Mouse (Mus musculus) ES-Bruce4 (cell line): ENCODE measurements at regions not wholly inside any gene's neighbourhood (a gene's known extent, or its start where the extent isn't known, plus 50 kb on each side); places are given as distances from the start of the nearest gene placed in this dataset.

Source experiments
- H3K27ac ChIP-seq: 2 replicates; pipeline ENCODE4 v1.5.1; 2012; ENCODE audit warnings: low read length, inconsistent platforms; ENCODE audit not compliant: insufficient read depth
- H3K27me3 ChIP-seq: 2 replicates; pipeline ENCODE4 v1.6.1; 2012; ENCODE audit warnings: mild to moderate bottlenecking, low read length, inconsistent platforms; ENCODE audit not compliant: control insufficient read depth, poor library complexity, insufficient read depth, severe bottlenecking
- H3K36me3 ChIP-seq: 2 replicates; pipeline ENCODE4 v1.6.1; 2012; ENCODE audit warnings: inconsistent platforms, mild to moderate bottlenecking, low read length, moderate library complexity; ENCODE audit not compliant: control insufficient read depth, poor library complexity, insufficient read depth, severe bottlenecking
- H3K4me1 ChIP-seq: one replicate; pipeline ENCODE4 v1.8.1; 2011; ENCODE audit warnings: low read length; ENCODE audit not compliant: control insufficient read depth, insufficient read depth
- H3K4me3 ChIP-seq: 2 replicates; pipeline ENCODE4 v1.5.1; 2011; ENCODE audit warnings: low read depth, mild to moderate bottlenecking, low read length
- H3K9ac ChIP-seq: 2 replicates; pipeline ENCODE4 v1.6.1; 2012; ENCODE audit warnings: low read depth, mild to moderate bottlenecking, inconsistent platforms; ENCODE audit not compliant: poor library complexity, severe bottlenecking
- H3K9me3 ChIP-seq: replicated peaks from 2 replicates; pipeline ENCODE4 v1.6.1; 2012; ENCODE audit warnings: mild to moderate bottlenecking, low read length, inconsistent platforms; ENCODE audit not compliant: control insufficient read depth, poor library complexity, insufficient read depth, severe bottlenecking
- CTCF ChIP-seq: IDR thresholded peaks from one replicate; pipeline ENCODE4 v1.8.1; 2011; ENCODE audit warnings: low read depth, low read length
- EP300 ChIP-seq: IDR thresholded peaks from 2 replicates; pipeline ENCODE4 v1.6.1; 2011; ENCODE audit warnings: low read depth, low read length; ENCODE audit not compliant: insufficient read depth
- POLR2A ChIP-seq: IDR thresholded peaks from one replicate; pipeline ENCODE4 v1.8.1; 2011; ENCODE audit warnings: low read length; ENCODE audit not compliant: insufficient read depth

- H3K9me3 ChIP-seq = no peaks in the 10 kb centered on the region
- no peak overlapping the region for H3K4me3 ChIP-seq
- H3K4me1 ChIP-seq = no peaks in the 10 kb centered on the region
- H3K9ac ChIP-seq = no peak overlapping the region
- no peak overlapping the region for H3K27ac ChIP-seq
- H3K36me3 ChIP-seq = no peaks in the 10 kb centered on the region
- TF ChIP-seq POLR2A (no peak), CTCF (no peak), EP300 (no peak)
- H3K27me3 ChIP-seq = no peaks in the 10 kb centered on the region
Measured at GRCm38 (mm10) chr7:117269263-117269897, 111.4 kb upstream of the Xylt1 start.

DNA sequence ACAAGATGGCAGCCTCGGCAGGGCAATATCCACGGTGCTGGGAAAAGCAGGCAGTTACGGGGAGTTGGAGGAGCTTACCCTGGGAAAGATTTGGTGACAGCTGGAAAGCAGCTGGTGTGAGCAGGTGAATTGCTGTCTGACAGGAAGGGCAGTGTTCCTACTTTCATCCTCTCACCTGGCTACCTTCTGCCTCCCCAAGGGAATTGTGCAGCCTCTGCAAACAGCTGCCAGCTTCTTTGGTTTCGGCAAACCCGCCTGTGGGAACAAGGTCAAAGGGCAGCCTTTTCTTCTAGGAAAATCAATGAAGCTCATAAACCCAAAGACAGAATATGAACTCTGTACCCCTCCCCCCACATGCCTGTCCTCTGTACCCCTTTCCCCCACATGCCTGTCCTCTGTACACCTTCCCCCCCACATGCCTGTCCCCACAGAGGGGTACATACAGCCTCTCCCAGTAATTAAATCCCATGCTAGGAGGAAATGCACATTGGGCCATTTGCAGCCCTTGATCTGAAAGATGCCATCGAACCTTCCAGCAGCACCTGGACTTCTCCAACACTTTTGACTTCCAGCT, 102.3 kb upstream of the Xylt1 start:
- H3K4me1 ChIP-seq = peaks cover 2% of the 10 kb centered on the region
- no peaks in the 10 kb centered on the region for H3K9me3 ChIP-seq
- TF ChIP-seq POLR2A (no peak), CTCF (no peak), EP300 (no peak)
- no peak overlapping the region for H3K27ac ChIP-seq
- no peak overlapping the region for H3K4me3 ChIP-seq
- H3K36me3 ChIP-seq = no peaks in the 10 kb centered on the region
- no peaks in the 10 kb centered on the region for H3K27me3 ChIP-seq
- no peak overlapping the region for H3K9ac ChIP-seq

GRCm38 (mm10) chr7:117282194-117282593, 98.6 kb upstream of the Xylt1 start:
- Histone ChIP-seq H3K9me3 (no peaks in the 10 kb centered on the region), H3K9ac (no peak overlapping the region), H3K27me3 (no peaks in the 10 kb centered on the region), H3K4me3 (no peak overlapping the region), H3K4me1 (peaks cover 2% of the 10 kb centered on the region), H3K27ac (no peak overlapping the region), H3K36me3 (no peaks in the 10 kb centered on the region)
- TF ChIP-seq CTCF (no peak), POLR2A (no peak), EP300 (no peak)

DNA sequence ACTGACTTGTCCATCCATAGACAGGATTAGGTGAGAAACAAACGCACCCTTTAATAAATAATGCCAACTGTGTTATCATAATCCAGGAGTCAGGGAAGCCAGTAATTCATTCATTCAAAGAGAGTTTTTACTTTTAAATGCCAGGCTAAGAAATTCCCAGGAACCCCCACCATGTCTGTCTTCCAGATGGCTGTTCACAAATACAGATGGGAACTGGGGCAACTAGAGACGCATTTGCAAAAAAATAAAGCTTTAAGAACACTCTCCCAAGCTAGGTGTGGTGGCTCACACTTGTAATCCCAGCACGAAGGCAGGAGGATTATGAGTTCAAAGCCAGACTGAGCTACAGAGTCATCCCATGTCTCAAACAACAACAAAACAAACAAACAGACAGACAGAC, 95.6 kb upstream of the Xylt1 start:
- Histone ChIP-seq H3K4me3 (no peak overlapping the region), H3K27me3 (no peaks in the 10 kb centered on the region), H3K36me3 (no peaks in the 10 kb centered on the region), H3K9me3 (no peaks in the 10 kb centered on the region), H3K4me1 (peaks cover 2% of the 10 kb centered on the region), H3K9ac (no peak overlapping the region), H3K27ac (no peak overlapping the region)
- no peak for TF ChIP-seq CTCF

- Histone ChIP-seq H3K36me3 (no peaks in the 10 kb centered on the region), H3K27me3 (no peaks in the 10 kb centered on the region), H3K9ac (no peak overlapping the region), H3K27ac (no peak overlapping the region), H3K4me3 (no peak overlapping the region), H3K9me3 (no peaks in the 10 kb centered on the region), H3K4me1 (no peaks in the 10 kb centered on the region)
- TF ChIP-seq EP300 (no peak), POLR2A (no peak), CTCF (no peak)
Measured at GRCm38 (mm10) chr7:117285985-117286384, 94.8 kb upstream of the Xylt1 start.

DNA sequence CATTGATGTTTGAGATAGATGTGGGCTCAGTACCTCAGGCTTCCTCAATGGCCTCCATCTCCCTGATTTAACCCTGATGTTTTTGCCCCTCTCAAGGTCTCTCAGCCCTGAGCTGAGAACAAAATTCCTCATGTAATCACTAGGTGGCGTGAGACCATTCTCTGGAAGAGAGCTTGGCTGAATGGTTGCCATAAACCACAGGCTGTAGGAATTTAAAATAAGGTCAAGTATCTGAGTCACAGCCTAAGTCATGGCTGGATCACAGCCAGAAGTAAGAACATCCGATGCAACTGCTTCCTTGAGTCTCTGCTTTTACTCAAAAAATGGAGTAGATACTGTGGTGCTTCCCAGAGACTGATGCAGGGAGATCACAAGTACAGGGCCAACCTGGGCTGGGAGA, 77.1 kb upstream of the Xylt1 start:
- no peaks in the 10 kb centered on the region for H3K27me3 ChIP-seq
- H3K9me3 ChIP-seq = no peaks in the 10 kb centered on the region
- no peak overlapping the region for H3K4me3 ChIP-seq
- no peak overlapping the region for H3K9ac ChIP-seq
- no peak overlapping the region for H3K27ac ChIP-seq
- no peaks in the 10 kb centered on the region for H3K4me1 ChIP-seq
- no peaks in the 10 kb centered on the region for H3K36me3 ChIP-seq
- no peak for TF ChIP-seq EP300
- no peak for TF ChIP-seq POLR2A
- no peak for TF ChIP-seq CTCF
